Mouse (Mus musculus): ENCODE measurements at regions not wholly inside any gene's neighbourhood (a gene's known extent, or its start where the extent isn't known, plus 50 kb on each side); places are given as distances from the start of the nearest gene placed in this dataset.

DNA sequence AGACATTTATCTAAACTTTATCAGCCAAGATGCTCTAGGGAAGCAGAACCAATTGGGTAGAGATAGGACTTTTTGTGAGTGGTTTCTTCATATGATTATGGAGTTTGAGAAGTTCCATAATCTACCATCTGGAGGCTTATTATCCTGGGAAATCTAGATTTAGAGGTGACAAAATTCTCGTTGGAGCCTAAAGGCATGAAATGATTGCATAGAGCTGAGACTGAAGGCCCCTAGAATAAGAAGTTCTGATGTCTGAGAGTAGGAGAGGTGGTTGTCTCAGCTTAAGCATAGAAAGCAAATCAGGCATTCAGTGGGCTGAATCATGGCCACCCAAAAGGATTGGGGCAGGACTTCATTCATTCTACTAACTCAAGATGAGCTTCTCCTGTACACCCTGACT, 106.1 kb upstream of the Plppr1 start:
- H3K27me3 ChIP-seq (ENCODE audit: control insufficient read depth, insufficient read depth, insufficient read length), result no peaks in the 10 kb centered on the region
- no peak overlapping the region for H3ac ChIP-seq (ENCODE audit: control insufficient read depth, insufficient read length)
- no peak for TF ChIP-seq POLR2AphosphoS2 (IDR thresholded peaks at IDR 0.05; ENCODE audit: insufficient read length, low read depth)
- TF ChIP-seq USF1 (IDR thresholded peaks at IDR 0.05; ENCODE audit: low read depth), result no peak
- TF ChIP-seq POLR2A (IDR thresholded peaks at IDR 0.05; ENCODE audit: insufficient read length, low read depth), result no peak
- no peak for TF ChIP-seq REST (IDR thresholded peaks at IDR 0.05; ENCODE audit: insufficient read depth, insufficient read length)
- TF ChIP-seq MYOG (IDR thresholded peaks at IDR 0.05; ENCODE audit: control insufficient read depth in 1 of 3, insufficient read depth in 1 of 3, insufficient read length in 2 of 3, low read depth in 2 of 3), result no peak
- no peak for TF ChIP-seq CEBPB (IDR thresholded peaks at IDR 0.05; ENCODE audit: insufficient read depth, poor library complexity, severe bottlenecking)
- no peak for TF ChIP-seq TCF3 (IDR thresholded peaks at IDR 0.05; ENCODE audit: insufficient read length, low read depth)
- no peak for TF ChIP-seq MAX (IDR thresholded peaks at IDR 0.05; ENCODE audit: low read depth)
- no peak for TF ChIP-seq E2F4 (IDR thresholded peaks at IDR 0.05; ENCODE audit: insufficient read depth)
- TF ChIP-seq SRF (IDR thresholded peaks at IDR 0.05; ENCODE audit: control insufficient read depth, insufficient read length, low read depth), result no peak
- no peak for TF ChIP-seq TCF12 (IDR thresholded peaks at IDR 0.05; ENCODE audit: insufficient read depth, poor library complexity, severe bottlenecking)
- TF ChIP-seq MYOD1 (IDR thresholded peaks at IDR 0.05; ENCODE audit: control insufficient read depth in 1 of 3, insufficient read length in 2 of 3, low read depth in 2 of 3), result no peak

GRCm38 (mm10) chr4:48975810-48976209, 83.3 kb upstream of the Plppr1 start:
- no peaks in the 10 kb centered on the region for H3K27me3 ChIP-seq (ENCODE audit: control insufficient read depth, insufficient read depth, insufficient read length)
- H3ac ChIP-seq (ENCODE audit: control insufficient read depth, insufficient read length), result no peak overlapping the region
- H3K4me3 ChIP-seq, result no peak overlapping the region
- H3K36me3 ChIP-seq (ENCODE audit: control insufficient read depth, insufficient read depth), result no peaks in the 10 kb centered on the region
- no peaks in the 10 kb centered on the region for H3K79me2 ChIP-seq (ENCODE audit: control insufficient read depth, insufficient read depth)
- no peak overlapping the region for H3K4me2 ChIP-seq (ENCODE audit: low read depth)
- no peak for TF ChIP-seq MAX (IDR thresholded peaks at IDR 0.05; ENCODE audit: low read depth)
- TF ChIP-seq USF1 (IDR thresholded peaks at IDR 0.05; ENCODE audit: low read depth), result no peak
- no peak for TF ChIP-seq CEBPB (IDR thresholded peaks at IDR 0.05; ENCODE audit: insufficient read depth, poor library complexity, severe bottlenecking)
- TF ChIP-seq E2F4 (IDR thresholded peaks at IDR 0.05; ENCODE audit: insufficient read depth), result no peak
- TF ChIP-seq POLR2AphosphoS2 (IDR thresholded peaks at IDR 0.05; ENCODE audit: insufficient read length, low read depth), result no peak
- TF ChIP-seq TCF12 (IDR thresholded peaks at IDR 0.05; ENCODE audit: insufficient read depth, poor library complexity, severe bottlenecking), result no peak
- TF ChIP-seq MYOG (IDR thresholded peaks at IDR 0.05; ENCODE audit: control insufficient read depth in 1 of 3, insufficient read depth in 1 of 3, insufficient read length in 2 of 3, low read depth in 2 of 3), result no peak
- no peak for TF ChIP-seq POLR2A (IDR thresholded peaks at IDR 0.05; ENCODE audit: insufficient read length, low read depth)

More for the DNA sequence above, 106.1 kb upstream of the Plppr1 start:
- Histone ChIP-seq H3K36me3 (ENCODE audit: control insufficient read depth, insufficient read depth) (no peaks in the 10 kb centered on the region), H3K79me2 (ENCODE audit: control insufficient read depth, insufficient read depth) (no peaks in the 10 kb centered on the region), H3K4me2 (ENCODE audit: low read depth) (no peak overlapping the region), H3K4me3 (no peak overlapping the region)

DNA sequence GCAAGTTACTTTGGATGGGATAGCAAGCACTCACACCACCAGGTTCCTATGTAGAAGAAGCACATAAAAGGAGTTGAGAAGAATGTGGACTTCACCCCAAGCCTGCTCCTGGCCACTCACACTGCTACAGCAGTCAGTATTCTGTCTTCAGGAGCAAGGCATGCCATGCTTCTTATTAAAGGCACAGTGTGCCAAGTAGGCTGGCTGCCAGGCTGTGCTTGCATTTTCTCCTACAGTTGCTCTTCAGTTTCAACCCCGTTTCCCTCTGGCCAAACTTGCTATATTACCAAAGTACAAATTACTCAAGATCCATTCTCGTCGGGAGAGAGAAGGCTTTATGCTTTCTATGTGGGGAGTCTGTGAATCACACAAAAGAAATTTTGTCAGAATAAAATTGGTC, 67.1 kb upstream of the Plppr1 start:
- no peaks in the 10 kb centered on the region for H3K79me2 ChIP-seq (ENCODE audit: control insufficient read depth, insufficient read depth)

More for the DNA sequence above, 67.1 kb upstream of the Plppr1 start:
- H3K36me3 ChIP-seq (ENCODE audit: control insufficient read depth, insufficient read depth), result no peaks in the 10 kb centered on the region
- no peaks in the 10 kb centered on the region for H3K27me3 ChIP-seq (ENCODE audit: control insufficient read depth, insufficient read depth, insufficient read length)
- no peak overlapping the region for H3K4me2 ChIP-seq (ENCODE audit: low read depth)
- no peak overlapping the region for H3K4me3 ChIP-seq
- H3ac ChIP-seq (ENCODE audit: control insufficient read depth, insufficient read length), result no peak overlapping the region
- TF ChIP-seq TCF12 (IDR thresholded peaks at IDR 0.05; ENCODE audit: insufficient read depth, poor library complexity, severe bottlenecking) (no peak), TCF3 (IDR thresholded peaks at IDR 0.05; ENCODE audit: insufficient read length, low read depth) (no peak), POLR2A (IDR thresholded peaks at IDR 0.05; ENCODE audit: insufficient read length, low read depth) (no peak), REST (IDR thresholded peaks at IDR 0.05; ENCODE audit: insufficient read depth, insufficient read length) (no peak), MYOG (IDR thresholded peaks at IDR 0.05; ENCODE audit: control insufficient read depth in 1 of 3, insufficient read depth in 1 of 3, insufficient read length in 2 of 3, low read depth in 2 of 3) (no peak), USF1 (IDR thresholded peaks at IDR 0.05; ENCODE audit: low read depth) (no peak), POLR2AphosphoS2 (IDR thresholded peaks at IDR 0.05; ENCODE audit: insufficient read length, low read depth) (no peak), MAX (IDR thresholded peaks at IDR 0.05; ENCODE audit: low read depth) (no peak), E2F4 (IDR thresholded peaks at IDR 0.05; ENCODE audit: insufficient read depth) (no peak), MYOD1 (IDR thresholded peaks at IDR 0.05; ENCODE audit: control insufficient read depth in 1 of 3, insufficient read length in 2 of 3, low read depth in 2 of 3) (no peak), CEBPB (IDR thresholded peaks at IDR 0.05; ENCODE audit: insufficient read depth, poor library complexity, severe bottlenecking) (no peak), SRF (IDR thresholded peaks at IDR 0.05; ENCODE audit: control insufficient read depth, insufficient read length, low read depth) (no peak)

All from myocyte (in vitro differentiated cells).